In genomic region chr2:161265211-161265610, GRCm38 (mm10) we compare ENCODE assay signal across 10 mouse cellular contexts.
DNase-seq lines count a peak whose midpoint lies in the region; ATAC-seq and TF ChIP-seq lines count a peak whose summit lies in the region.
"Had no signal": no experiment of that assay in that cellular context is flagged by ENCODE, and none has a peak within 500 bp of the region (broad histone marks: within the 10 kb centered on the region; RNA-seq: fewer than 3 reads in every experiment).

No protein-coding gene starts in this region.

- no peaks in the 10 kb centered on the region for H3K27me3 ChIP-seq in forebrain, embryonic 11.5 days (ENCODE audit: control insufficient read depth, insufficient read depth, low read length)
- no peaks in the 10 kb centered on the region for H3K27me3 ChIP-seq in intestine, postnatal 0 days (replicated peaks; ENCODE audit: control insufficient read depth, insufficient read depth, low read length)

- TF ChIP-seq POLR2A in brain, embryonic 14.5 days (IDR thresholded peaks at IDR 0.05; ENCODE audit: borderline replicate concordance, extremely low read depth, insufficient read depth, insufficient read length, poor library complexity, severe bottlenecking): no peak

- no peak overlapping the region for H3K4me3 ChIP-seq in forebrain, embryonic 11.5 days (ENCODE audit: low read depth, low read length)
- no peak overlapping the region for H3K4me3 ChIP-seq in intestine, postnatal 0 days (ENCODE audit: low read depth, low read length)

- H3K9me3 ChIP-seq in forebrain, embryonic 11.5 days (ENCODE audit: control insufficient read depth, low read length): no peaks in the 10 kb centered on the region
- H3K9me3 ChIP-seq in intestine, postnatal 0 days (ENCODE audit: control insufficient read depth): no peaks in the 10 kb centered on the region

- peak; percentile 7 for DNase-seq in layer of hippocampus, adult 11-12 months (ENCODE audit: low spot score)
- no peak for DNase-seq in layer of hippocampus, postnatal 25 days (ENCODE audit: extremely low spot score in 1 of 2, low spot score in 1 of 2)
- peak; percentile 94 for DNase-seq in brain, embryonic 14.5 days (ENCODE audit: low read depth)
- DNase-seq in forebrain, embryonic 11.5 days (ENCODE audit: low spot score): peak; percentile 83
- DNase-seq in layer of hippocampus, adult 8-10 months (ENCODE audit: low spot score in 2 of 2): peak; percentile 6 to 18
- DNase-seq in T-cell, adult 2 months (ENCODE audit: low spot score): no peak
- DNase-seq: heart, postnatal 36 days had no signal

- H3K4me2 ChIP-seq in forebrain, embryonic 11.5 days (ENCODE audit: low read depth, low read length, severe bottlenecking): peak overlapping the region; percentile 9; the same call in 1 of the 2 replicates
- no peak overlapping the region for H3K4me2 ChIP-seq in intestine, postnatal 0 days (replicated peaks; ENCODE audit: low read depth)

- H3K27ac ChIP-seq in forebrain, embryonic 11.5 days (ENCODE audit: low read depth, low read length): no peak overlapping the region; the same call in 1 of the 2 replicates
- no peak overlapping the region for H3K27ac ChIP-seq in intestine, postnatal 0 days (ENCODE audit: low read depth, low read length)
- H3K27ac ChIP-seq: liver, embryonic 14.5 days had no signal

- no peak overlapping the region for H3K9ac ChIP-seq in forebrain, embryonic 11.5 days (ENCODE audit: low read length)
- H3K9ac ChIP-seq in intestine, postnatal 0 days (ENCODE audit: low read depth, low read length): no peak overlapping the region
- H3K9ac ChIP-seq: liver, embryonic 14.5 days had no signal

- H3K36me3 ChIP-seq in forebrain, embryonic 11.5 days (ENCODE audit: control insufficient read depth, insufficient read depth, low read length): no peaks in the 10 kb centered on the region
- H3K36me3 ChIP-seq in intestine, postnatal 0 days (ENCODE audit: control insufficient read depth, insufficient read depth): no peaks in the 10 kb centered on the region

- no peak for TF ChIP-seq CTCF in brain, embryonic 14.5 days (IDR thresholded peaks at IDR 0.05; ENCODE audit: borderline replicate concordance, extremely low read depth, insufficient read depth, insufficient read length)
- no peak for TF ChIP-seq CTCF in intestine, postnatal 0 days (IDR thresholded peaks at IDR 0.05; ENCODE audit: low read depth)

- H3K4me1 ChIP-seq in forebrain, embryonic 11.5 days (replicated peaks; ENCODE audit: control insufficient read depth, insufficient read depth, low read length): peaks cover 3% of the 10 kb centered on the region; the same call in 1 of the 2 replicates
- H3K4me1 ChIP-seq in intestine, postnatal 0 days (replicated peaks; ENCODE audit: control insufficient read depth, insufficient read depth, low read length): no peaks in the 10 kb centered on the region

- WGBS in forebrain, embryonic 11.5 days: 11% methylated on average over 8 of the region's 8 CpGs
- WGBS in intestine, postnatal 0 days: 67% methylated on average over 8 of the region's 8 CpGs

- ATAC-seq in forebrain, embryonic 11.5 days (replicated peaks; ENCODE audit: low FRiP score): peak; percentile 93
- ATAC-seq in intestine, postnatal 0 days: no peak
- ATAC-seq in megakaryocyte, adult 5-6 weeks (ENCODE audit: poor library complexity, severe bottlenecking): no peak

Comparison
In these comparisons a context has a peak if more than half of its experiments do, and no peak if none do; other contexts are left out.
1. DNase-seq: peak in layer of hippocampus, adult 11-12 months (single experiment), brain, embryonic 14.5 days (single experiment), forebrain, embryonic 11.5 days (single experiment) and layer of hippocampus, adult 8-10 months (2 of 2); none in layer of hippocampus, postnatal 25 days (0 of 2) and T-cell, adult 2 months (single experiment).